Mouse (Mus musculus): ENCODE measurements at regions not wholly inside any gene's neighbourhood (a gene's known extent, or its start where the extent isn't known, plus 50 kb on each side); places are given as distances from the start of the nearest gene placed in this dataset.

- no peak for DNase-seq (ENCODE audit: low spot score in 2 of 2)
These were observed 63.2 kb upstream of the Kcnj15 start for GRCm38 (mm10) chr16:95194151-95194550.

- DNase-seq (ENCODE audit: low spot score in 2 of 2): no peak
These were observed 61.2 kb upstream of the Kcnj15 start for GRCm38 (mm10) chr16:95196141-95196540.

- peak; percentile 8 to 15 for DNase-seq (ENCODE audit: low spot score in 2 of 2)
These were observed 60.7 kb upstream of the Kcnj15 start for GRCm38 (mm10) chr16:95196622-95197021.

GRCm38 (mm10) chr16:95198795-95199563 is 58.4 kb upstream of the Kcnj15 start:
- no peak for DNase-seq (ENCODE audit: low spot score in 2 of 2)

GRCm38 (mm10) chr16:95202126-95202883 is 55.1 kb upstream of the Kcnj15 start:
- DNase-seq (ENCODE audit: low spot score in 2 of 2): no peak

- no peak for DNase-seq (ENCODE audit: low spot score in 2 of 2)
These were observed 54.3 kb upstream of the Kcnj15 start for GRCm38 (mm10) chr16:95203026-95203425.

- no peak for DNase-seq (ENCODE audit: low spot score in 2 of 2)
These were observed 53.6 kb upstream of the Kcnj15 start for GRCm38 (mm10) chr16:95203790-95204189.

- DNase-seq (ENCODE audit: low spot score in 2 of 2): no peak
These were observed 52.9 kb upstream of the Kcnj15 start for GRCm38 (mm10) chr16:95204507-95204906.

GRCm38 (mm10) chr16:95206445-95206844 is 50.9 kb upstream of the Kcnj15 start:
- DNase-seq (ENCODE audit: low spot score in 2 of 2): no peak

- DNase-seq (ENCODE audit: low spot score in 2 of 2): no peak
These were observed 49.8 kb upstream of the Kcnj15 start for GRCm38 (mm10) chr16:95207547-95207946.
